Mouse (Mus musculus): ENCODE data around the gene 6430628N08Rik. TPM values are rescaled to one million over a fixed set of nuclear protein-coding genes. Genes with fewer than 3 reads are reported as not detected.

Gene 6430628N08Rik
- polyA plus RNA-seq, 1 experiment from 2014 or later = 0.50 TPM

DNA sequence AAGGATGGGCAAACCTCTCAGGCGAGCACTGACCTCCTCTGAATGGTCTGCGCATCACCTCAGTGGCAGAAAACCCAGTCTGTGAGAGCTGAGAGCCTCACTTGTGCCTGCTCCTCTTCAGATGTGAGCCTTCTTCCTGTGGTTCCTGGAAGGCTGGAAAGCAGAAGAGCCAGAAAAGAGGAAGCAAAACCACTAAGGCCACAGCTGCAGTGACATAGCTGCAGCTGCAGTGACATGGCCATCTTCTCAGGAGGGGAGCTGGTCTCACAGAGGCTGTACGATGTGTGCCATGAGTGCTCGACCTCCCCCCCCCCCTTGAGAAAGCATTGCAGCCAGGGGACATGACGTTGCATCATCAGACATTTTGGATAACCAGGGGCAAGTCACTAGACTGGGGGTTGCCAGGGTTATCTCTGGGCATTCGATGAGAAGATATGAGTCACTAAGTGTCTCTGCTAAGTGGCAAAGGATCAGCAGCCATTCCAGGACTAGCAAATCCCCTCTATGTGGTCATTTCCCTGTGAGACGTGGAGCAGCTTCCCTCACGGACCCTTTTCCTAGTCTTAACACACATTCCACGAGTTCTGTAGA lies 33.1 kb upstream of the 6430628N08Rik start:
- Histone ChIP-seq H3K4me1 (peaks cover 19% of the 10 kb centered on the region), H3K9ac (replicated peaks) (no peak overlapping the region), H3K9me3 (no peaks in the 10 kb centered on the region), H3K4me3 (no peak overlapping the region), H3K27me3 (no peaks in the 10 kb centered on the region), H3K27ac (replicated peaks) (no peak overlapping the region), H3K4me2 (replicated peaks) (no peak overlapping the region), H3K36me3 (peaks cover 44% of the 10 kb centered on the region)
- ATAC-seq (ENCODE audit: low FRiP score, low read depth) = no peak
- WGBS = 82% methylated on average over 9 of the region's 9 CpGs

DNA sequence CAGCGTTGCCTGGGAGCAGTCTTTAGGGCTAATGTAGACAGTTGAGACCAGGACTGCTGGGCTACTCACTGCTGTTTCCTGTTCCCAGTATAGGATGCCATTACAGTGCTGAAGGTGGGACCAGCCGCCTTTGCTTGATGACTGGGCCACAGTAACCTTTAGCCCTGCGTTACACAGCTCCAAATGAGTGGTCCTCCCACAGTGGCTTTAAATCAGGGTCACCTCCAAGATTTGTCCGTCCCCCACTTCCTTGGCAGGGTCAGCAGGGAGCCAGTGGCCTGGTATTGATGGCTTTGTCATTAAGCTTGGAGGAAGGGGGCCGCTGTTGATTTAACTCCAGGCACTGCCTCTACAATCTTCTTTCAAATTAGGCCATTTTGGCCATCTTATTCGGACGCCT lies 27.1 kb upstream of the 6430628N08Rik start:
- 71% methylated on average over 7 of the region's 7 CpGs for WGBS
- H3K27ac ChIP-seq (replicated peaks) = no peak overlapping the region

DNA sequence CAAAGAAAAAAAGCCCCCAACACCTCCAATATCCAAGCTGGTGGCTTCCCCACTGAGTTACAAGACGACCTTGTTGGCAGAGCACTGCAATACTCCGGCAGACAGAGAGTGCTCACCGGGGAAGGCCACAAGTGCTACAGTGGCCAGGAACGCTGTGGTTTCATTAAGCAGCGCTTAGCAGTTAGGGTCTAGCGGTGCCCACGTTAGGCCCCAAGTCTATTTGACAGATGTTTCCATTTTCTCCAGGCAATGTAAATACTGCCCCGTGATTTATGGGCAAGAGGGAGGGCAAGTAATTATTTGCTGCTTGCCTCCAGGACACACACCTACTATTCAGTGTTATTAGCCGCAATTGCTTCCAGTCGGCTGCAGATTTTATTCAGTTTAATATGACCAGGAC lies 26.6 kb upstream of the 6430628N08Rik start:
- H3K9ac ChIP-seq (replicated peaks) = no peak overlapping the region
- 69% methylated on average over 10 of the region's 10 CpGs for WGBS
- peaks cover 4% of the 10 kb centered on the region; the same call in 1 of the 2 replicates for H3K27me3 ChIP-seq
- no peak overlapping the region for H3K4me2 ChIP-seq (replicated peaks)
- H3K27ac ChIP-seq (replicated peaks) = no peak overlapping the region
- ATAC-seq (ENCODE audit: low FRiP score, low read depth) = no peak
- H3K36me3 ChIP-seq = peaks cover 40% of the 10 kb centered on the region
- H3K9me3 ChIP-seq = no peaks in the 10 kb centered on the region
- H3K4me3 ChIP-seq = no peak overlapping the region
- peaks cover under 1% of the 10 kb centered on the region; the same call in 1 of the 2 replicates for H3K4me1 ChIP-seq

More for the DNA sequence above, 27.1 kb upstream of the 6430628N08Rik start:
- Histone ChIP-seq H3K4me2 (replicated peaks) (no peak overlapping the region), H3K4me3 (no peak overlapping the region), H3K36me3 (peaks cover 42% of the 10 kb centered on the region), H3K27me3 (peaks cover 2% of the 10 kb centered on the region; the same call in 1 of the 2 replicates), H3K9ac (replicated peaks) (no peak overlapping the region), H3K4me1 (no peaks in the 10 kb centered on the region), H3K9me3 (no peaks in the 10 kb centered on the region)
- ATAC-seq (ENCODE audit: low FRiP score, low read depth) = no peak

DNA sequence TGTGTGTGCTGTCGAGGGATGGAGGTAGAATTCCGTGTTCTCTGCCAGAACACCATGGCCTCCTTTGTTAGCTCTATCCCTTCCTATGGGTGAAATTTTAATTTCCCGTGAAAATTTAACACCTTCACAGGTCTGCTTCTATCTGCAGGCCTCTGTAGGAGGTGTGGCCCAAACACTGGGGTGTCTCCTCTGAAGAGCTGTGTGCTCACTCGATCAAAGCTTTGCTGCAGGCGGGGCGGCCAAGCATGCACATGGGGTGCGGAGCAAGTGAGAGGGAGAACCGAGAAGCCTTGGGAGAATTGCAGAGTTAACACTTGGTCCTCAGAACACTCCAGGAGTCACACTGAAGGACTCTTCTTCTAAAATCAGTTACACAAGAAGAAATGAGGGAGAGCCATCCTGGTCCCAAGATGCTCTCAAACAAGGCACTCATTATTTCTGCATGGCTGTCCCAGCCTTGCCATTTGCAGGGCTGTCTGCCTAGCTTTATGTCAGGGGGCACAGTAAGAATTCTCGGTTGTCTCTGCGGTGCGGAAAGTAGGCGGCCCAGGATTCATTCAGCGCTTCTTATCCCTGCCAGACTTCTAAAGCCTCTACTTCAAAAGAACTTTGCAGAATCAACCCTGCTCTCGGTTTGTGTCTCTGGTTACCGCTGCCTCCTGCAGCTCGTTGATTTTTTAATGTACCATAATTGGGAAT lies 20.8 kb upstream of the 6430628N08Rik start:
- H3K4me2 ChIP-seq (replicated peaks) = 0 out of 2 replicates have a peak overlapping the region, but pooled peaks have one; percentile 6
- peaks cover 4% of the 10 kb centered on the region; the same call in 1 of the 2 replicates for H3K27me3 ChIP-seq
- no peak overlapping the region for H3K4me3 ChIP-seq
- ATAC-seq (ENCODE audit: low FRiP score, low read depth) = peak; percentile 70
- H3K36me3 ChIP-seq = peaks cover 28% of the 10 kb centered on the region
- H3K9me3 ChIP-seq = no peaks in the 10 kb centered on the region
- 11% methylated on average over 16 of the region's 16 CpGs for WGBS
- peaks cover 19% of the 10 kb centered on the region for H3K4me1 ChIP-seq
- H3K27ac ChIP-seq (replicated peaks) = peak overlapping the region; percentile 65
- H3K9ac ChIP-seq (replicated peaks) = 0 out of 2 replicates have a peak overlapping the region, but pooled peaks have one; percentile 15

- H3K9me3 ChIP-seq = no peaks in the 10 kb centered on the region
- H3K4me2 ChIP-seq (replicated peaks) = no peak overlapping the region
- H3K4me3 ChIP-seq = no peak overlapping the region
- peaks cover 36% of the 10 kb centered on the region for H3K36me3 ChIP-seq
- 76% methylated on average over 3 of the region's 3 CpGs for WGBS
- no peak overlapping the region for H3K27ac ChIP-seq (replicated peaks)
- peaks cover 6% of the 10 kb centered on the region; the same call in 1 of the 2 replicates for H3K27me3 ChIP-seq
- H3K9ac ChIP-seq (replicated peaks) = no peak overlapping the region
- no peak for ATAC-seq (ENCODE audit: low FRiP score, low read depth)
- peaks cover 34% of the 10 kb centered on the region for H3K4me1 ChIP-seq
These were observed 17.2 kb upstream of the 6430628N08Rik start for GRCm38 (mm10) chr4:115873231-115873630.

DNA sequence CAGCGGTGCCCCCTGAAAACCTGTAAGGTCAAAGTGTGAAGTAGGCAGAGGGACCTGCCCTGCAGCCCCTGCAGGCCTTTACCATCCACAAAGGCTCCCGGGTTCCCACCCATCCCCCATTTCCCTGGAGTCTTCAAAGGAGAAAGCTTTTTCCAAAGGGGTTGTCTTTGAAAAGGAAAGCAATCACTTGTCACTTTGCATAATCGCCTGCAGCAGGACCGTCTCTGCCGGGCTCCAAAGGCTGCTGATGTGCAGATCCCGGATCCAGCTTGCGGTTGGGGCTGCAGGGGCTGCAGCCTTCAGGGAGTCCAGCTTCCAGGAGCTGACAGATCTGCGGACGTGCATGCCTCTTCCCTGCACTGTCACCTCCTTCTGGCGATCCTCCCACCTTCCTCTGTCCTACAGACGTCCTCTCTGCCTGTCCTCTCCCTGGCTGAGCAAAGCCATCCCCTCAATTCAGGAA lies 12.2 kb upstream of the 6430628N08Rik start:
- ATAC-seq (ENCODE audit: low FRiP score, low read depth) = peak; percentile 79
- peak overlapping the region; percentile 92 for H3K27ac ChIP-seq (replicated peaks)
- H3K9me3 ChIP-seq = no peaks in the 10 kb centered on the region
- peak overlapping the region; percentile 42 for H3K9ac ChIP-seq (replicated peaks)
- peaks cover 62% of the 10 kb centered on the region for H3K4me1 ChIP-seq
- H3K4me2 ChIP-seq (replicated peaks) = peak overlapping the region; percentile 44
- whole genome bisulfite sequencing = 0% methylated on average over 11 of the region's 11 CpGs
- peaks cover 23% of the 10 kb centered on the region for H3K36me3 ChIP-seq
- no peak overlapping the region for H3K4me3 ChIP-seq
- peaks cover 3% of the 10 kb centered on the region; the same call in 1 of the 2 replicates for H3K27me3 ChIP-seq

DNA sequence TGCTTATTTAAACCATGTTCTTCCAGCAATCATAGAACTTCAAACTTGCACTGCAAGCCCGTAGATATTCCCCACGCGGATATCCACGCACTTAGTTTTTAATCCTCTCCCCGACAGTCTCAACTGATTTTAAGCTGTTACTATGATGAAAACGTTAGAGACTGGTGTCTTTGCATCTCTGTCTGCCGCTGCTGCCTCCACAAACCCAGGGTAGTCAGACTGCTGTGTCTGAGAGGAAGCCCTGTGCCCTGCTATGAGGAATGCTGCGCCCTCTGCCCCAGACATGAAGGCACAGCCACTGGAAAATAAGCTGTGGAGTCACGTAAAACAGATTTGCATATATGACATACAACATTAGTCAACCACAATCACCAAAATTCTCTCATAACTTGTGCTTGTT lies 11.6 kb upstream of the 6430628N08Rik start:
- no peak for ATAC-seq (ENCODE audit: low FRiP score, low read depth)
- Histone ChIP-seq H3K9me3 (no peaks in the 10 kb centered on the region), H3K36me3 (peaks cover 19% of the 10 kb centered on the region), H3K4me1 (peaks cover 62% of the 10 kb centered on the region), H3K9ac (replicated peaks) (peak overlapping the region; percentile 42; the same call in 1 of the 2 replicates), H3K4me2 (replicated peaks) (peak overlapping the region; percentile 44; the same call in 1 of the 2 replicates), H3K4me3 (no peak overlapping the region), H3K27ac (replicated peaks) (peak overlapping the region; percentile 92), H3K27me3 (peaks cover 3% of the 10 kb centered on the region; the same call in 1 of the 2 replicates)
- WGBS = 21% methylated on average over 9 of the region's 9 CpGs

DNA sequence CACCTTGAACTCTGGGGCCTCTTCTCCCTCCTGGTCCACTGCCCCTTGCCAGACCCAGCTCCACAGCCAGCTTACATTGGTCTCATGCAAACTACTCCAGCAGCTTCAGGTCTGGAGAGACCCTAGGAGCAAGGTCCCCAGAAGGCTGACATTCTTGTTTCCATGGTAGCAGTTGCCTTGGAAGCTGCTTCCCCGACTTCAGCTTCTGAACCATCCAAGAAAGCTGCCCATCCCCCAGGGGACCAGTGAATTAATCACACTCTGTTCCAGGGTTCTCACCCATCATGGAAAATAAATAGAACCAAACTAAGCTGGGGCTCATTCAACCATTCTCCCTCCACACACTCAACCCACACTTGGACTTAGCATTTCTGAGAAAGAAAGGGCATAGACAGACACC lies 9.3 kb upstream of the 6430628N08Rik start:
- WGBS = 4% methylated on average over 1 of the region's 1 CpGs
- Histone ChIP-seq H3K9ac (replicated peaks) (no peak overlapping the region), H3K27ac (replicated peaks) (peak overlapping the region; percentile 68), H3K9me3 (no peaks in the 10 kb centered on the region), H3K4me1 (peaks cover 62% of the 10 kb centered on the region), H3K36me3 (0 out of 2 replicates have a peak, but pooled peaks cover 2% of the 10 kb centered on the region), H3K4me3 (no peak overlapping the region), H3K27me3 (no peaks in the 10 kb centered on the region; the same call in 1 of the 2 replicates), H3K4me2 (replicated peaks) (0 out of 2 replicates have a peak overlapping the region, but pooled peaks have one; percentile 8)
- peak; percentile 47 for ATAC-seq (ENCODE audit: low FRiP score, low read depth)

DNA sequence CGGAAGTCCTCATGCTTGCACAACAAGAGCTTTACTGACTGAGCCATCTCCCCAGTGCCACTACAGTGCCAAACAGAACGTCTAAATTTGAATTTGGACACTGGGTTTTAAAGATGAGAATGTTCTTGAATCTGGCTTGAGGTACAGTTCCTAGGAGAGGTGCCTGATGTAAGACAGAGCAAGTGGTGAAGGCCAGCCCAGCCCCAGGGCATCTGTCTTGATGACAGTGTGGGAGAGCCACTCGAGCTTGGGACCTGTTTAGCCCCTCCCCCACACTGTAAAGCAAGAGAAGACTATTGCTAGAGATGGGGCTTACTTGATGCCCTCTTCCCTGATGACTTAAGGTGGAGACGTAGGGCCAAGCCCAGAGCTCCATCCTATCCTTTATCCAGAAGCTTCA lies 8.3 kb upstream of the 6430628N08Rik start:
- H3K27ac ChIP-seq (replicated peaks) = no peak overlapping the region
- H3K27me3 ChIP-seq = no peaks in the 10 kb centered on the region; the same call in 1 of the 2 replicates
- no peak overlapping the region for H3K4me2 ChIP-seq (replicated peaks)
- ATAC-seq (ENCODE audit: low FRiP score, low read depth) = no peak
- peaks cover 58% of the 10 kb centered on the region for H3K4me1 ChIP-seq
- 57% methylated on average over 4 of the region's 4 CpGs for WGBS
- H3K36me3 ChIP-seq = no peaks in the 10 kb centered on the region
- no peaks in the 10 kb centered on the region for H3K9me3 ChIP-seq
- no peak overlapping the region for H3K4me3 ChIP-seq
- no peak overlapping the region for H3K9ac ChIP-seq (replicated peaks)

- Histone ChIP-seq H3K4me2 (replicated peaks) (no peak within 1 kb of the TSS), H3K36me3 (no peaks in the 10 kb centered on the region), H3K27me3 (peaks cover 7% of the 10 kb centered on the region), H3K27ac (replicated peaks) (no peak within 1 kb of the TSS), H3K9me3 (no peaks in the 10 kb centered on the region), H3K9ac (replicated peaks) (no peak within 1 kb of the TSS), H3K4me1 (peaks cover 40% of the 10 kb centered on the region), H3K4me3 (no peak within 1 kb of the TSS)
- WGBS = 69% methylated on average over 6 of the region's 6 CpGs
- no peak for ATAC-seq (ENCODE audit: low FRiP score, low read depth)
These were observed 6.4 kb upstream of the 6430628N08Rik start, which contains the start of gene Kncn for GRCm38 (mm10) chr4:115884022-115884421. TSS of gene Kncn (plus strand) at chr4:115884400.

- Histone ChIP-seq H3K36me3 (no peaks in the 10 kb centered on the region), H3K4me3 (no peak overlapping the region), H3K9me3 (no peaks in the 10 kb centered on the region), H3K27me3 (peaks cover 26% of the 10 kb centered on the region), H3K4me2 (replicated peaks) (no peak overlapping the region), H3K4me1 (peaks cover 32% of the 10 kb centered on the region), H3K27ac (replicated peaks) (no peak overlapping the region), H3K9ac (replicated peaks) (no peak overlapping the region)
- 74% methylated on average over 3 of the region's 3 CpGs for WGBS
- ATAC-seq (ENCODE audit: low FRiP score, low read depth) = no peak
These were observed 4.6 kb upstream of the 6430628N08Rik start for GRCm38 (mm10) chr4:115885846-115886245.

GRCm38 (mm10) chr4:115886875-115887274 lies 3.6 kb upstream of the 6430628N08Rik start:
- Histone ChIP-seq H3K36me3 (no peaks in the 10 kb centered on the region), H3K4me3 (no peak overlapping the region), H3K4me1 (peaks cover 22% of the 10 kb centered on the region), H3K9ac (replicated peaks) (no peak overlapping the region), H3K27ac (replicated peaks) (no peak overlapping the region), H3K27me3 (peaks cover 36% of the 10 kb centered on the region), H3K4me2 (replicated peaks) (no peak overlapping the region), H3K9me3 (no peaks in the 10 kb centered on the region)
- ATAC-seq (ENCODE audit: low FRiP score, low read depth) = no peak
- WGBS = 77% methylated on average over 1 of the region's 1 CpGs
